Mouse (Mus musculus) cerebellum, adult 11 months (tissue): ENCODE measurements around the gene Map1b.

Experiments used
- DNase-seq: peaks from one replicate; pipeline ENCODE4 v3.0.0; 2022

Gene Map1b

GRCm38 (mm10) chr13:99527936-99528335 is 11.6 kb upstream of the Map1b start:
- no peak for DNase-seq

GRCm38 (mm10) chr13:99525491-99525890 is 9.2 kb upstream of the Map1b start:
- DNase-seq = no peak

GRCm38 (mm10) chr13:99517836-99518235 is 1.5 kb upstream of the Map1b start:
- no peak for DNase-seq

GRCm38 (mm10) chr13:99515736-99516447 is 448 bp downstream of the Map1b start:
- peak; percentile 56 for DNase-seq

DNA sequence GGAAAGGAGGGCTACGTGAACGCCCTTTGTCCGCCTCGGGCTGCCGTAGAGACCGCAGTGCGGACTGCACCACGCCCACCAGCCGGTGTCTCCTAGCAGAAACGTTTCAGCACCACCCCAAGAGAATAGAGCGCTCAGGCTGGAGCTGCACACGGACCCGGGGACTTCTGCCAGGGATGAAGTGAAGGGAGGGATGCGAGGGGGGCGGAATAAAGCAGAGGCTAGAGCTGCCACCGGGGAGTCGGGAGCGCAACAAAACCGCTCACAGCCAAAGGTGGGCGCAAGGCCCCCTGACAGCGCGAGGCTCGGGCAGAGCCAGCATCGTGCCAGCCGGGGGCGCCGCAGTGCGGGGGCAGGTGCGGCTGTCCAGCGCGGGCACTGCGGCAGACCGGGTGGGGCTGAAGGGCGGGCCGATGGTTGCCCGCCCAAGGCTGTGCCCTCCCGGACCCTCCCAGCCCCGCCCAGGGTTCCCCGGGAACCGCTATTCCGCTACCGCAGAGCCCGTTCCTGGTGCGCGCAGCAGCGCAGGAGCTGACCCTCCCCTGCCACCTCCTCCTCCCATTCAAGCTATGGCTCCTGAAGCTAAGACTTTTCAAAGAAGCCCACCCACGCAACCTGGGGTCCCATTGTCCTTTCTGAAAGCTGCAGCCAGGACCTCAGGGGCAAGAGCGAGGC is 1.3 kb downstream of the Map1b start:
- DNase-seq = peak; percentile 83

DNA sequence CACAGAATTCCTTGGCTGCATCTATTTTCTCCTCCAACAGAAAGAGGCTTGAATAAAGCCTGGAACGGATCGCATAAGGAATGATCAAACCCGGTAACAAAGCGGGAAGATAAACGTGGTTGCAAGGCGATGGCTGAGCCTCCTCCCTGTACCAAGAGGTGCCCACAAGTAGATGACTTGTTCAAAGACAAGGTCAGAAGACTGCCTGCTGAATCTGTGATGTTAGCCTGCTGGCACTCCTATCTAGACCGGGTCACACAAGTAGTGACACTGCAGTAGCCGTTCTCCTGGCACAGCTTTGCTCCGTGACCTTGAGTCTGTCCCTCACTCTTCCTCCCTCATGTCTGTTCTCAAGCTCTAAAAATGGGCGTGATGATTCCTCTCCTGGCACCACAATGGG is 2.4 kb downstream of the Map1b start:
- no peak for DNase-seq

- peak; percentile 53 for DNase-seq
Observed at GRCm38 (mm10) chr13:99513138-99513537, 3.2 kb downstream of the Map1b start.

DNA sequence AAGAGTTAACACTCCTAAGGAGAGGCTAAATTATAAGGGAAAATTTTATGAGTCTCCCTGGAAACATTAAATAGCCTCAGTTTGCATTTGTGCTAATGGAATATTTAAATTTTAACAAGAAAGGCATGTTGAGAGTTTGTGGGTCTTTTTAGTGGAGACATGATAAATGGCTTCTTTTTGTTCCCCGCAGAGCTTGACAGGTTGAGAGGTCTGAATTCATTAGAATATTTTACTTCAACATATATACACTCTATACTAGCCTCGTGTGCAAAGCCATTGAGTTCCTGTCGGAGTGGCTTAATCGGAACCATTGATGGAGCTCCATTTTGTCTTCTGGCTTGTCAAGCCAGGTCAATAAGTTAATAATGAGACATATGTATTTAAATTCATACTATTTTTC is 6.4 kb downstream of the Map1b start:
- DNase-seq = no peak

DNA sequence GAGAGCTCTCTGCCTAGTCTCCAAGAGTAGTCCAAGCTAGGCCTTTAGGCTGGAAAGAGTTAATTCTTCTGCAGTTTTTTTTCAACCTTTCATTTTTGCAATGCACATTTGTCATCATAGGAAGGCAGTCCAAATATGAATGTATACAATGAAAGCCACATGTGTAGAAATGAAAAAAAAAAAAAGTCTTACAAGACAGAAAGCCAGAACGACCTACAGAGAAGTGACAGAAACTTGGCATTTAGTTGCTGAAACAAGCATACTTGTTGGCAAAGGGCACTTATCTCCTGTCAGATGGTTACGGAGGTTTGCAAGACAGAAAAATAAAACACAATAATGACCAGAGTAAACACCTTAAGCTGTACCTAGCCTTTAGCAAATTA is 9.8 kb downstream of the Map1b start:
- no peak for DNase-seq

GRCm38 (mm10) chr13:99505826-99506579 is 10.3 kb downstream of the Map1b start:
- no peak for DNase-seq

DNA sequence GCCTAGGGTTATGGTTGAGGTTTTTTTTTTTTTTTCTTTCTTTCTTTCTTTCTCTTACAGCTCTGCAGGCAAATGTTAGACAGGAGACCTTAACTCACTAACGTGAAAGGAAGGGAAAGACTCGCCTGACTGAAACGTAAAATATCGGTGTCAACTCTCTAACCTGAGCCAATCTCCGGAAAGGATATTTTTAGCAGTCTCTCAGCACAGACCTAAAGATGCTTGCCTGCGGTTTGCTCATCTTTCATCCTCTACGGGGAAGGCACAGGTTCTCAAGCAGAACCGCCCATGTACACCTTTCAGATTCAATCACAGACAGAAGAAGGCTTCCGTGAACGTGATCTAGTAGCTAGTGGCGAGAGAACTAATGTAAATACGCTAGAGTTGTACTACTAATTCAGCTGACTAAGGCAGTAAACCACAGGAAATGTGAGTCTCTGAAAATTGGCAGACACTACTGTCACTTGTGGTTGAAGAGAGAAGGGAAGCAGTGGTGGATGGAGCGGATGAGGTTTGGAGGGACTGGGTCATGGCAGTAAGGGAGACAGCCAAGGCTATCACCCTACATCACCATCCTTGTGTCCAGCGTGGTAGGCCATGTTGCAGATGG is 12.9 kb downstream of the Map1b start:
- no peak for DNase-seq

DNA sequence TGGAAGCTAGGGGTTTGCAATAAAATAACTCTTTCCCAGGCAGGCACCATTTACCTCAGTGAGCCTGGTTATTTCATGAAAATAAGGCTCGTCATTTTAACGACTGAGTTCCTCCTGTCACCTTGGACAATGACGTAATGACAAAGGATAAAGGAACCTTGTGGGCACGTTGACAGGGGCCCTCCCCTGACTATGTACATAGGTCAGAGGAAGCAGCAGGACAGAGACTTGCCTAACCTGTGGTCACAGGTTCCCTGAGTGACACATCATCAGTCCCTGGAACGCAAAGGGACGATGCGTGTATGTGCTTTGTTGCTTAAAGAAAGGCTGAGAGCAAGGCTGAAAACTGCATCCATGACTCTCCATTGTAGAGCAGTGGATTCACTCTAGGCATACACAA is 13.4 kb downstream of the Map1b start:
- no peak for DNase-seq

- DNase-seq = no peak
Observed at GRCm38 (mm10) chr13:99502126-99502744, 14.1 kb downstream of the Map1b start.

DNA sequence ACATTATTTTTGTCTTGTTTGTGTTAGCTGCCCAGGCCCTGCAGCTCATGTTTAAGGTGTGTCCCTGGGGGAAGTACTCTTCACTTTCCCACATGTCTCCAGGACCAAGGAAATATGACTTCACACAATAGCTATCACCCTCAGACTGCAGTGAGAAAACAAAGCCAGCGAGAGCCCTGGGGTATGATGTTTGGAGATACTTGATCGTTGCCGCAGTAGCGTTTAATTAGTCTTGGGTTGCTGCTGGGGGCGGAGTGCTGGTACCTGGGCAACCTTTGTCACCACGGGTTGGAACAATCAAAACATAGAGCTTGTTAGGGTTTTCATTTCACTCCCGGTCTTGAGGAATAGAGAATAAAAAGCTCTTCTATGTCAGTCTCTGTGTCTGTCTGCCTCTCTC is 14.9 kb downstream of the Map1b start:
- DNase-seq = no peak

DNA sequence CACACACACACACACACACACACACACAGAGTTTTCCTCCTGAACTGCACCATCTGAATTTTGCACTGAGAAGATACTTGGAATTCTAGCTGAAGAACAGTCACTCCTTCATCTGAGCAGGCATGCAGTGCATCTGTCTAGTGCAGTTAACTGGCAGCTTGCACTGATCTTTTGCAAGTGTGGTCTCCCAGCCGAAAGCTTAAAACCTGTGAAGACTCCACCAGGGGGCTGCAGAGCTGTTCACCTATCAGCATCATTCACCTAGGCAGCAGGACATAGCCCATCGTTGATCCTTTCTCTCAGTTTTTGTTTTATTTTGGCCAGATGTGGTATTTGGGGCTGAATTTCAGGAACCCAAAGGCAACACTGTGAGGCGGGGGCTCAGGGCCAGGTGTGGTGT is 15.7 kb downstream of the Map1b start:
- no peak for DNase-seq

DNA sequence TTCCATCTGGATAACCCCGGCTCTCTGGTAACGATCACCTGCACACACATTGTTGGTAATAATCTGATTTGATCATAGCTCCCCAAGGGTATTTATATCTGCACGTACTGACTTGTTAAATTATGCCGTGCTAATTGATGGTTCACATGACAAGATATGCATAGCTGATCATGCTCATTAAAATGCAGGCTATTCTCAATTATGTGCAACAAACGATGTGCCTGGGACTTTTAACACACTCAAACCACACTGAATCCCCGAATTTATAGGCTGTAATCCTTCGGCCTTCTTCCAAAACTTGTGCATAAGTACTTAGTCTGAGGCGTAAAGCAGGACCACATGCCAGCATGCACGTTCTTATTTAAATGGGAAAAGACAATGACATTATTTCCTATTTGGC is 16.6 kb downstream of the Map1b start:
- DNase-seq = no peak

DNA sequence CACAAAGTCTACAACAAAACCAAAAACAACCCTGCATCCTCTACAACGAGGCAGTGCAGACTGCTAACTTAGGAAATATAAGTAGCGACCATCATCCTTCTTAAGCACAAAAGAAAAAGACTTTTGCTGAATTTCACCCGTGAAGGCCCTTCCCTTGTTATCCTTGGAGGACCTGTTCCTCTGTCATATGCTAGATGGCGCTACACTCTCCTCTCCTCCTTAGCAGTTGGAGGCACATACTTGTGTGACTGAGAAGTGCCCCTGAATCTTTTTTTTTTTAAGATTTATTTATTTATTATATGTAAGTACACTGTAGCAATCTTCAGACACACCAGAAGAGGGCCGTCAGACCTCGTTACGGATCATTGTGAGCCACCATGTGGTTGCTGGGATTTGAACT is 20.2 kb downstream of the Map1b start:
- DNase-seq = no peak

GRCm38 (mm10) chr13:99494416-99494815 is 21.9 kb downstream of the Map1b start:
- no peak for DNase-seq

DNA sequence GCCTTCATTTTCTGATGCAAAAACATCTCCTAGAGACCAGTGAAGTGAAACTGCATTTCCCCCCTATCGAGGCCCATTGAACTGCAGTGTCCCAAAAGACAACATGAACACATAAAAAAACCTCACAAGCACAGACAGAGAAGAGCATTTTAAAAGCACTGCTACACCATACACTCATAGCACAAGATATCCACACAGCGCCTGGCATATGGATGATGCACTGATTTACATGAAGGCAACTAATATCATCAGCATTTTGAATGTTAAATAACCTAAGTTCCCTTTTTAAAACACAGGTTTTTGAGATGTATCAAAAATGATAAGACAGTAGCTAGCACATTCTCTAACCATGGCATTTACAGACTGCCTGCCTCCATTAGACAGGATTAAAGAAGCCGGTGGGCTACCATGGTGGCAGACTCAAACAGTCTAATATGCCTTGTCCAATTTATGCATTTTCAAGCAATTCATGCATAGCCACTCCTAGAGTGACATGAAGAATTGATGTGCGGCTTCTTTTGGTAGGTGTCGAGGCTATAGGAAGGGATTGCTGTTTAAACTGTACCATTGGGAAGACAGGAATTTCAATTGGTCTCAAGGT is 22.9 kb downstream of the Map1b start:
- DNase-seq = no peak

DNA sequence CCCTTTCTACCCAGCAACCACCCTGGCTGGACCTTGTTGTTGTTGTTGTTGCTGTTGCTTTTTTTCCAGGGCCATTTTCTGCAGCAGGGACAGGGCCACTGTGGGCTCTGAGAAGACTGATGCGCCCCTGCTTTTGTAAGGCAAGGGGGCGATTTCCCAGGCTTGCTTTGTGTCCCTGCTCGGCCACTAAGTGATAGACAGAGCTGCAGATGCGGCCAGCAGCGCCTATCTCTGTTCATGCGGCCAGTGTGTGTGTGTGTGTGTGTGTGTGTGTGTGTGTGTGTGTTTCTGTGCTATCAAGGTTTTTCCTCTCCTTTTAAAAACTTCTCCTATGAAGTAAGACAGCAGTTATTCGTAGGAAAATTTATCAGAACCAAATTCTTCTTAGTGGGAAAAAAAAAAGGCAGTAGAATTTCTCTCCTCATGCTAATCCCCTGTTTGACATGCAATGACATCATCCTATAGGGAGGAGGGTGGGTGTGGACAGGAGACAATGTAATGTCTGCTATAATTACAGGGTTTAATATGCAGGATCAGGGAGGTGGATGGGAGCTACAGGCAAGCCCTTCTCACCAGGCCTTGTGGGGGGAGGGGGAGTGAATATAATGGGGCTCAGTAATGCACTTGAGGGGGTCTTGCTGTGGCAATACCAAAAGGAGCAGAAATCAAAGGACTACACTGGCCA is 23.6 kb downstream of the Map1b start:
- no peak for DNase-seq

DNA sequence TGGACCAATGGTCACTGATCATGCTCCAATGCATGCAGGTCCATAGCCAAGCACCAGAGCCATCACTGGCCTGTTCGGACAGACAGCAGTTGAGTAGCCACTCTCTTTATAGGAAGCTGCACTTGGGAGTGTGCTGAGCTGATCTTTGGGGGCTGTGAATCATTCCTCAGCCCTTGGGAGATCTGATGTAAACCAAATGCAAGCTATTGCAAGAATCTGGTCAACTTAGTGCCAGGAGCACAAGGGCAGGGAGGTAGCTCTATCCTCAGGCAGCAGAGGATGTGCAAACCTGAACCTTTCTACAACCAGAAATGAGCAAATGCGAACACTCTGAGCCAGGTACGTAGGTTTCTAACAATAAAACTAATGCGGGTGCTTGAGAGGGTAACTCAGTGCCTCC is 26.3 kb downstream of the Map1b start:
- no peak for DNase-seq

GRCm38 (mm10) chr13:99489175-99489574 is 27.2 kb downstream of the Map1b start:
- DNase-seq = no peak
